Mouse (Mus musculus): ENCODE results near the gene Gm2310.

- no peak for TF ChIP-seq POLR2A (IDR thresholded peaks at IDR 0.05; ENCODE audit: low read depth, low read length)
- no peak for TF ChIP-seq CTCF (conservative IDR thresholded peaks at IDR 0.05; ENCODE audit: insufficient read depth, insufficient read length, low read depth, low read length)
These were observed 17.3 kb downstream of the Gm2310 start for GRCm38 (mm10) chr15:8502431-8502830.

Measured in kidney, adult 2 months (tissue).